Mouse (Mus musculus) forebrain, embryonic 13.5 days (tissue): Measurements from ENCODE around the gene Erbb4. TPM values are rescaled to one million over a fixed set of nuclear protein-coding genes. Genes with fewer than 3 reads are reported as not detected.
A peak's percentile ranks its signal among the peaks of the same experiment; 100 is the strongest.

Experiments
- ATAC-seq: fragments of 200-750 bp; cut with Nextera tagmentation; 2 replicates; pipeline ENCODE4 v1.8.0; 2017
- H3K27ac ChIP-seq: fragments of 300-500 bp; sonication (generic); 2 replicates; pipeline ENCODE4 v1.5.1; 2015; ENCODE audit warnings: inconsistent platforms, mild to moderate bottlenecking, moderate library complexity
- H3K27me3 ChIP-seq: fragments of 300-500 bp; sonication (generic); 2 replicates; pipeline ENCODE4 v1.6.1; 2015; ENCODE audit warnings: mild to moderate bottlenecking, inconsistent platforms
- H3K36me3 ChIP-seq: fragments of 300-500 bp; sonication (generic); 2 replicates; pipeline ENCODE4 v1.6.1; 2015; ENCODE audit warnings: mild to moderate bottlenecking, inconsistent platforms; ENCODE audit not compliant: poor library complexity, severe bottlenecking
- H3K4me1 ChIP-seq: fragments of 300-500 bp; sonication (generic); 2 replicates; pipeline ENCODE4 v1.6.1; 2015; ENCODE audit warnings: inconsistent platforms
- H3K4me2 ChIP-seq: fragments of 300-500 bp; sonication (generic); 2 replicates; pipeline ENCODE4 v1.6.1; 2015; ENCODE audit warnings: inconsistent platforms, mild to moderate bottlenecking, moderate library complexity
- H3K4me3 ChIP-seq: fragments of 300-500 bp; sonication (generic); 2 replicates; pipeline ENCODE4 v1.5.1; 2015; ENCODE audit warnings: mild to moderate bottlenecking, inconsistent platforms
- H3K9ac ChIP-seq: fragments of 300-500 bp; sonication (generic); 2 replicates; pipeline ENCODE4 v1.6.1; 2015; ENCODE audit warnings: mild to moderate bottlenecking, inconsistent platforms
- H3K9me3 ChIP-seq: fragments of 300-500 bp; sonication (generic); replicated peaks from 2 replicates; pipeline ENCODE4 v1.6.1; 2016; ENCODE audit warnings: inconsistent platforms
- WGBS: fragments of 180-500 bp; shearing (Covaris S2); methylation state at CpG from one replicate; pipeline ENCODE4 v1.1.7; 2015; 5-methylcytosine and 5-hydroxymethylcytosine counted together
- polyA plus RNA-seq: library from polyadenylated mRNA; unstranded; fragments of >200 nt; fragmentation: Nextera tagmentation; extraction: Ambion mirVana; gene quantifications from 2 replicates; pipeline ENCODE4 v1.2.1, GENCODE M21; 2015

Gene Erbb4
- polyA plus RNA-seq, 1 experiment from 2014 or later: 8.9 TPM

DNA sequence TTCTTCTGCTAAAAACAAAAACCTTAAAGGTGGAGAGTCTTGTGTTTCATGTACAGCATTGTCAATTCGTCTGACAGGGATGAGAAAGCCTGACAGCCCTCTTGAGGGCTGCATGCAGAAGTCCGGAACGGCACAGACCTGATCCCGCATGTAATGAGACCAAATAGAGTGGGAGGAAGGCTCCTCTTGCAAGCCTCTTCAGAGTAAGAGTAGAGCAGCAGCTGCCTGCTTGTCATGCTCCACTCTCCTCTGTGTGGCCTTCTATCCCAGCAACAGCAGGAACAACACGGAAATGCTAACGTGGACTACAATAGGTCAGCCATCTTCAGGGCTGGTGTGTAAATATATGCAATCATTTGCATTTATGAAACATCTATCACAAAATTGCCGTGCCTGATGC lies 987.5 kb downstream of the Erbb4 start:
- Histone ChIP-seq H3K27me3 (no peaks in the 10 kb centered on the region), H3K9ac (no peak overlapping the region), H3K9me3 (no peaks in the 10 kb centered on the region), H3K4me3 (no peak overlapping the region), H3K4me2 (no peak overlapping the region), H3K4me1 (no peaks in the 10 kb centered on the region), H3K36me3 (no peaks in the 10 kb centered on the region), H3K27ac (no peak overlapping the region)
- ATAC-seq: no peak
- 55% methylated on average over 7 of the region's 7 CpGs for WGBS

DNA sequence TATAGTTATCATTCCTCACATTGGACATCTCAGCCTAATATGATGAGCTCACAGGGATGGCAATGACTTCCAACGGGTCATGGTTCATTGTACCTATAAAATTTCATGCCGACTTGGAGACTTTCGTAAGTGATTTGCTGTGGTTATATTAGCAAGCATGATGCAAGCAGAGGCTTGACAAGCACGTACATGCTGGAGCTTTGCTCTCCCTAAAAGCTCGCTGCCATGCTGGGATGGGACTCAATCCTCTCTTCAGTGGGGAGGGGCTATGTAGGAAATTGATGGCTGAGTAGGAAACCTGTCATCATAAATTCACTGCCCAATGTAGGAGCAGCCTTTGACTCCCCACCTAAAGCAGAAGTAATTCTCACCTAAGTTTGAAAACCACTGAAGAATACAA lies 992.1 kb downstream of the Erbb4 start:
- Histone ChIP-seq H3K4me3 (no peak overlapping the region), H3K4me1 (no peaks in the 10 kb centered on the region), H3K4me2 (no peak overlapping the region), H3K9me3 (no peaks in the 10 kb centered on the region), H3K27ac (no peak overlapping the region), H3K27me3 (no peaks in the 10 kb centered on the region), H3K9ac (no peak overlapping the region), H3K36me3 (no peaks in the 10 kb centered on the region)
- no peak for ATAC-seq
- 87% methylated on average over 5 of the region's 5 CpGs for WGBS

DNA sequence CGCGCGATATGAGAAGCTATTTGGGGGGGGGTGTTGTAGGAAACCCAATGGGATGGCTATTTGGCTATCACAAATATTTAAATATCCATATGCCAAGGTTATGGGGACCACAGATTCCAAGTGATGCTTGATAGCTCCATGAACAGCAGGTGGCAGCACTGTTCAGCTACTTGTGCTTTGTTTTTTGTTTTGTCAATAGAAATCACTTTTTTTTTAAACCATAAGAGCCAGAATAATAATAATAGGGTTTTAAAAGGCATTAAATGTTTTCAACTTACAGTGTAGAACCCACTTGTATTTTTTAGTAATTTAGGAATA lies 1001.4 kb downstream of the Erbb4 start:
- Histone ChIP-seq H3K4me3 (no peak overlapping the region), H3K4me1 (0 out of 2 replicates have a peak, but pooled peaks cover 4% of the 10 kb centered on the region), H3K9me3 (no peaks in the 10 kb centered on the region), H3K4me2 (no peak overlapping the region), H3K27me3 (no peaks in the 10 kb centered on the region), H3K9ac (no peak overlapping the region), H3K36me3 (no peaks in the 10 kb centered on the region), H3K27ac (no peak overlapping the region)
- 60% methylated on average over 3 of the region's 3 CpGs for WGBS
- ATAC-seq: no peak; the same call in 1 of the 2 replicates

DNA sequence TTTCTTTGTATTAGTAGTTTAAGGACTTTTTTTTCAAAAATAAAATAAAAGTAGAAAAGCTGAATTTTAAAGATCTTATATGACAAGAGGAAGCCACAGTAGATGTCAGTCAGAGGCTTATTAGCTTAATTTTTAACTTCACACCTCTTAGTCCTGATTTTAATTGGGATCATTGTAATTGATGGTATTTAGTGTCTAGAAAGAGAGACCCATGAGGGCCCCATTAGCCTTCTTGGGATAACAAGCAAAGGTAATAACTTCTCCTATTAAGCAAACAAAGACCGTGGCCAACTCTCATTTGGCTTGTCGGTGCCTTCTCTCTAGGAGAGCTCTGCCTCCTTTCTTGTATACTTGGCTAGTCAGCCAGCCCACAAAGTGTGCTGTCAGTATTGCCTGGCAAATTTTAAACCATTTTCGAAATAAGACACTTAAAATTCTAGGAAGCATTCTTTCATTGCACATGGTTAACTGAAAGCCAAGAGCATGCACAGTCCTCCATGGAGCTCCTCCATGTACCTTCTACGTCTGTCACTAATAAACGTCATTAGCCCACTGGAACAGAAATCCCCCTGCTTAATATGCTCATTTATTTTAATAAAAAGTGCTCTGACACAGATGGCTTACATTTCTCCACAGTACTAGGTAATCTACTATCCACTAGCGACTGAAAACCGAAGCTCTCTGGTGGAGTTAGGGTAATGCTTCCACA lies 1001.9 kb downstream of the Erbb4 start:
- no peak overlapping the region for H3K27ac ChIP-seq

DNA sequence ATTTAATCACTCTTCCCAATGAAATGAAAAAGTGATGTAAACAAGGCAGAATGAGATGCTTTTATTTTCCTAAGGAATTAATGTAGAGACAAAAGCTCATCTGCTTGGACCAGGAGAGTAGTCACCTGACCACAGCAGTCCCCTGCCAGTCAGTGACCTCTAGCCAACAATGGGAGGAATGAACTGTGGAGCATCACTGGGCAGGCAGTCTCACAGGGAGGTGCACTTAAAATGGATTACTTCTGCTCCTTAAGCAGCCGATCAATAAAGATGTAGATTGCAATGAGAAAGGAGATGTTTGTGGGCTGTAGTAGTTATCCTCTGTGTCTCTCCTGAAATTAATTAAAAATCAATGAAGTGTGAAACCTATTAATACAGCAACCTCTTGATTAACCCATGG lies 1018.2 kb downstream of the Erbb4 start:
- no peaks in the 10 kb centered on the region for H3K27me3 ChIP-seq
- H3K9ac ChIP-seq: no peak overlapping the region
- H3K4me3 ChIP-seq: no peak overlapping the region
- no peaks in the 10 kb centered on the region for H3K4me1 ChIP-seq
- WGBS: 54% methylated on average over 1 of the region's 1 CpGs
- H3K9me3 ChIP-seq: no peaks in the 10 kb centered on the region
- no peak overlapping the region for H3K4me2 ChIP-seq
- ATAC-seq: no peak
- no peaks in the 10 kb centered on the region for H3K36me3 ChIP-seq
- H3K27ac ChIP-seq: no peak overlapping the region

More for the DNA sequence above, 1001.9 kb downstream of the Erbb4 start:
- H3K4me3 ChIP-seq: no peak overlapping the region
- H3K27me3 ChIP-seq: no peaks in the 10 kb centered on the region
- no peak overlapping the region for H3K9ac ChIP-seq
- no peak overlapping the region for H3K4me2 ChIP-seq
- peak; percentile 61 for ATAC-seq
- 48% methylated on average over 7 of the region's 7 CpGs for whole genome bisulfite sequencing
- H3K4me1 ChIP-seq: 0 out of 2 replicates have a peak, but pooled peaks cover 4% of the 10 kb centered on the region
- no peaks in the 10 kb centered on the region for H3K36me3 ChIP-seq
- H3K9me3 ChIP-seq: no peaks in the 10 kb centered on the region

DNA sequence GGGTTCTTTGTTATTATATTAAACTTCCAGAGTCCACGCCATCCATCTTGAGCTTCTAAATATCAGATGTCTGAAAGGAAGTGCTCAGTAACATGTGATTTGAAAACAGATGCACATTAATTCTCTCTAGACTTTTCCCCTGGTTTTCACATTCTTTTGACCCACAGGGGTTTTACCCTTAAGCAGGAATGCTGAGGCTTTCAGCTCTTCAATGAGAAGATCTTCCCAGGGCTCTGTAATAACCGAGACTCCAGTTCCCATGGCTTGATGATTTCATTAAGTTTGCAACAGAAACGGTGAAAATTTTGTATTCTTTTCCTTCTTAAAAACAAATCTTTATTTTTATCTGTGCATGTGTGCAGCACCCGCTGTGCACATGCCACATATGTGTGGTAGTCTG lies 1051.4 kb downstream of the Erbb4 start:
- Histone ChIP-seq H3K9me3 (no peaks in the 10 kb centered on the region), H3K36me3 (no peaks in the 10 kb centered on the region), H3K4me3 (no peak overlapping the region), H3K4me1 (no peaks in the 10 kb centered on the region), H3K27ac (no peak overlapping the region), H3K9ac (no peak overlapping the region), H3K27me3 (no peaks in the 10 kb centered on the region), H3K4me2 (no peak overlapping the region)
- ATAC-seq: no peak
- 81% methylated on average over 4 of the region's 4 CpGs for WGBS

DNA sequence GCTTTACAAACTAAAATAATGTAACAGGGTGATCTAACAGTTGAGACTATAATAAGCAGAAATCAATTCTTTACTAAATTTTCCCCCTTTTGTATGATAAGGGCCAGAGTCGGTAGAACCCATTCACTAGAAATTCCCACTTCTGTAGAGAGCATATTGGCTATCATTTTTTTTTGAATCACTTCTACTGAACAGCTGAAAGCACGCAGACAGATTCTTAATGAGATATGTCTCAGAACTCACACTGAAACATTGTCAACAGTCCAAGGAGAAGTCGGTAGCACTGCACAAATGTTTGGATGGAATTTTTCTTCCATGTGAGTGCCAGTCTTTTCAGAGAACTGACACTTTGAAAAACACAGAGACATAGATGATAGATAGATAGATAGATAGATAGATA lies 1053.1 kb downstream of the Erbb4 start:
- 75% methylated on average over 3 of the region's 3 CpGs for WGBS
- no peak overlapping the region for H3K27ac ChIP-seq

DNA sequence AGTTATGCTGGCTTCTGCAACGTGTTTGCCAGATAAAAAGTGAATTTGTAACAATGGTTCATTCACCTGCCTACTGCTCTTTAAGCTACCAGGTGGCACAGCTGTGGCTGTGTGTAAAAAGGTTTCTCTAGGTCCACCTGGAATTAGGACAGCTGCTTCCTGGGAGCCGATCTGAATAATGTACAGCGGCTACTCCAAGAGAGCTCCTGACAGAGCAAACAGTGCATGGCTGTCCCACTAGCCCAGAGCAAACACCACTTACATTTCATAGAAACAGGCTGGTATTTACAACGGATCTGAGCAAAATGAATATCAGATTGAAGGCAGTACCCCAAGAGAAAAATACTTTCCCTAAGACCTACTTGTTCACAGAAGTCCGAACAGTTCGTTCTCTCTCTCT lies 1058.0 kb downstream of the Erbb4 start:
- H3K27me3 ChIP-seq: no peaks in the 10 kb centered on the region
- H3K4me1 ChIP-seq: peaks cover 14% of the 10 kb centered on the region
- H3K27ac ChIP-seq: no peak overlapping the region
- no peak overlapping the region for H3K9ac ChIP-seq
- H3K9me3 ChIP-seq: no peaks in the 10 kb centered on the region
- no peaks in the 10 kb centered on the region for H3K36me3 ChIP-seq
- WGBS: 71% methylated on average over 6 of the region's 6 CpGs
- H3K4me3 ChIP-seq: no peak overlapping the region
- ATAC-seq: no peak
- H3K4me2 ChIP-seq: no peak overlapping the region

More for the DNA sequence above, 1053.1 kb downstream of the Erbb4 start:
- H3K4me1 ChIP-seq: no peaks in the 10 kb centered on the region
- H3K36me3 ChIP-seq: no peaks in the 10 kb centered on the region
- H3K9ac ChIP-seq: no peak overlapping the region
- no peak overlapping the region for H3K4me3 ChIP-seq
- H3K27me3 ChIP-seq: no peaks in the 10 kb centered on the region
- ATAC-seq: no peak
- H3K9me3 ChIP-seq: no peaks in the 10 kb centered on the region
- no peak overlapping the region for H3K4me2 ChIP-seq

DNA sequence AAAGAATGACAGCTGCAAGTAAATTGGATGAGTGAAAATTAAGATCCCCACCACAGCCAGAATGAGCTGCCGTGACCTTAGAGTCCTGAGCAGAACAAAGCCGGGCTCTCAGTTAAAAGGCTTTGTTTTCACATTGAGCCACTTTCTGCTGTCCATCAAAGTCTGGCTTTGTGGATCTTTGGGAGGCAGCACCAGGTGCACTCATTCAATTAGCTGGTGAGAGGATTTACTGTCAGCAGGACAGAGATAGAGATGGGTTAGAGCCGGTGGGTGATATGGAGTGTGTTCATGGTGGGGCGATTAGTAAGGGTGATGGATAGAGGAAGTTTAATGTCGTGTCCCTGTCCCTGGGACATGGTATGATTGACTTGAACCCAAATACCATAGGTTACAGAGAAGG lies 1060.7 kb downstream of the Erbb4 start:
- Histone ChIP-seq H3K27me3 (no peaks in the 10 kb centered on the region), H3K4me1 (peaks cover 14% of the 10 kb centered on the region), H3K9ac (no peak overlapping the region), H3K4me2 (peak overlapping the region; percentile 52), H3K27ac (peak overlapping the region; percentile 20; the same call in 1 of the 2 replicates), H3K4me3 (peak overlapping the region; percentile 30; the same call in 1 of the 2 replicates), H3K9me3 (no peaks in the 10 kb centered on the region), H3K36me3 (no peaks in the 10 kb centered on the region)
- 4% methylated on average over 5 of the region's 5 CpGs for WGBS
- peak; percentile 85 for ATAC-seq

DNA sequence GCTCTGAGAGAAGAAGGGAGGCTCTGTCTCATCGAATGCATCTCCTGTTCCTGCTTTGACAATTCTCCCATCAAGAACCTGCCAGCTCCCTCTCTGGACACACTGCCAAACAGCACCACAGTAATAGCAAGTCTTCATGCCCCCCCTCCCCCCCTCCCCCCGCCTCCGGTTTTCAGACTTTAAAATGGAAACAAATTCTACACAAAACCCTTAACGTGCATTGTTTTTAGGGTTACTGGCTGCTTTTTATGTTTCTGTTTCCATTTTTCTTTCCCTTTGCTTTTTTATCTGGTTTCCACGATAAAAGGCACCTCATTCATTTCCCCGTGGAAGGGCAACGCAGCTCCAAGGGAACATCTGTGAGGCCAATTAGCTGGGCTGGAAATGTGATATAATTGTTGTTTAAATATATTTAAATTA lies 1061.3 kb downstream of the Erbb4 start:
- no peaks in the 10 kb centered on the region for H3K9me3 ChIP-seq
- WGBS: under 1% methylated on average over 7 of the region's 7 CpGs
- peak overlapping the region; percentile 20; the same call in 1 of the 2 replicates for H3K27ac ChIP-seq
- peak overlapping the region; percentile 52 for H3K4me2 ChIP-seq
- peaks cover 14% of the 10 kb centered on the region for H3K4me1 ChIP-seq
- peak overlapping the region; percentile 30 for H3K4me3 ChIP-seq
- H3K9ac ChIP-seq: no peak overlapping the region
- H3K27me3 ChIP-seq: no peaks in the 10 kb centered on the region
- H3K36me3 ChIP-seq: no peaks in the 10 kb centered on the region
- peak; percentile 87 for ATAC-seq

DNA sequence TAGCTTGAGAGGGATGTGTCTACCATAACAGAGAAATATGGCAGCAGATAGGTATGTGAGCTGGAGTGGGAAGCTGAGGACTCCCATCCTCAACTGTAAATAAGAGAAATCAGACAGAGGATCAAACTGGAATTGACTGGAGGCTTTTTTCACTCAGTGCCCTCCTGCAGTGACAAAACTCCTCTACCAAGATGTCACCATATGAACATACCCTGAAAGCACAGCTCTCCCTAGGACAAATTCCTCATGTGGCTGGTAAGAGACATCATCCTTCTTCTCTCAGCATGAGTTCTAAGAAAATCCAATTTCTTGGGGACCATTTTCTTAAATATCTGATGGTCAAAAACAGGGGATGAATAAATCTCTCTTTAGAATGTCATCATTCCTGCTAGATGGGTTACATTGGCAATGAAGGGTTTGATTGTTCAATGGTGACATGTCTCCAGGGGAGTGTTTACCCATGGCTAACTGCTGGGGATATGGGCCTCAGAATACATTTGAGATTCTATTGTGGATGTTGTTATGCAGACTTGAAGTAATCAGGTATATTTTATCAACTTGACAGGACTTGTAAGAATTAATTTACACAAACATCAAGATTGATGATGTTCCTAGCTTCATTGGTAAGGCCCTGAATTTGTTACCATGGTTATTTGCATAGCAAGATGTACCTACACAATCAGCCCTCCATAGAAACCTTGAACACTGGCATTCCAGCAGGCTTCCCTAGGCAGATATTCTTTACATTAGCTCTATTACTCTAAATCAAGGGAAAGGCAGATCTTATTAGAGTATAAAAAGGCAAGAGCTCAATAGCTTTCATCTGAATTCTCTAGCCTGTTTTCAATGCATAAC lies 1083.5 kb downstream of the Erbb4 start:
- no peak overlapping the region for H3K9ac ChIP-seq
- H3K36me3 ChIP-seq: no peaks in the 10 kb centered on the region
- H3K4me1 ChIP-seq: no peaks in the 10 kb centered on the region
- H3K4me2 ChIP-seq: no peak overlapping the region
- no peak overlapping the region for H3K4me3 ChIP-seq
- no peaks in the 10 kb centered on the region for H3K9me3 ChIP-seq
- no peak overlapping the region for H3K27ac ChIP-seq
- no peaks in the 10 kb centered on the region for H3K27me3 ChIP-seq
- ATAC-seq: no peak

DNA sequence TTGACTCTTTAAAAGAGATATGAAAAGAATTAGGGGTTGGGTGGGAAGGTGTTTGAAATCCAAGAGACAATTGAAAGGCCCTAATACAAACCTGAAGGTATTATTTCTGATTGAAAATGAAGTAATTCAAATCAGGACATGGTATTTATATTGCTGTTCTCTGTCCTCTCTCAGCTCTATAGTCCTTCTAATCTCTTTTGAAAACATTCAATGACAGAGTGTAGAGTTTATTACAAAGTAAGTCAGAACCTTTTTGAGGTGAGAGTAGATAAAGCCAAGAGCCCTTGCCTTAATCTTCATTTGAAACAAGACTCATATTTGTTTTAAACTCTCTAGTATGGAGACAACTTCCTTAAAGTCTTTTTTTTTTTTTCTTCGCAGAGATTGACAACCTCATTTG lies 1087.8 kb downstream of the Erbb4 start:
- no peak overlapping the region for H3K27ac ChIP-seq
- no peaks in the 10 kb centered on the region for H3K9me3 ChIP-seq
- no peak overlapping the region for H3K4me3 ChIP-seq
- no peaks in the 10 kb centered on the region for H3K27me3 ChIP-seq
- WGBS: 80% methylated on average over 1 of the region's 1 CpGs
- H3K9ac ChIP-seq: no peak overlapping the region
- H3K4me2 ChIP-seq: no peak overlapping the region
- H3K36me3 ChIP-seq: no peaks in the 10 kb centered on the region
- H3K4me1 ChIP-seq: no peaks in the 10 kb centered on the region
- no peak for ATAC-seq
